Mouse (Mus musculus): Measurements from ENCODE around the gene Pigb. TPM values are rescaled to one million over a fixed set of nuclear protein-coding genes. Genes with fewer than 3 reads are reported as not detected.

Pigb gene
- total RNA-seq, 2 experiments from 2014 or later, result 1.8 to 2.5 TPM

- DNase-seq, result no peak
Measured at GRCm38 (mm10) chr9:72992576-72992975, 47.6 kb downstream of the Pigb start.

GRCm38 (mm10) chr9:72991420-72991819 is 48.8 kb downstream of the Pigb start:
- DNase-seq, result no peak

DNA sequence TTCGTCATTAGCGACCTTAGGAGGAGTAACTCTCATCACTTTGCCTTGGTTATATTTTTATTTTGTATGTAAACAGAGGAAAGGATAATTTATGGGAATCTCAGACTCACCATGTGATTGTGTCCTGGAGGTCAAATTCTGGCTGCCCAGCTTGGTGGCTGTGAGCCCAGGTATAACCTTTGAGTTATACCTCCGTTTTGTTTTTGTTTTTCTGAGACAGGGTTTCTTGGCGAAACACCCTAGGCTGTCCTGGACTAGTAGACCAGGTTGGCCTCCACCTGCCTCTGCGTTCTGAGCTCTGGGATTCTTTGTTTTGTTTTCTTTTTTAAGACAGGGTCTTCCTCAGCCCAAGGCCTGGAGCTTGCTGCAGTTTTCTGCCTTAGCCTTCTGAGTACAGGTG is 51.5 kb downstream of the Pigb start:
- DNase-seq, result no peak

GRCm38 (mm10) chr9:72987703-72988102 is 52.5 kb downstream of the Pigb start:
- DNase-seq, result no peak

- DNase-seq, result peak; percentile 95 to 98
Measured at GRCm38 (mm10) chr9:72985250-72986220, 54.6 kb downstream of the Pigb start, which contains the start of the genes Ccpg1os and Ccpg1. Gene Ccpg1os (minus strand): TSS chr9:72985382. Gene Ccpg1 (plus strand): TSS chr9:72985429.

DNA sequence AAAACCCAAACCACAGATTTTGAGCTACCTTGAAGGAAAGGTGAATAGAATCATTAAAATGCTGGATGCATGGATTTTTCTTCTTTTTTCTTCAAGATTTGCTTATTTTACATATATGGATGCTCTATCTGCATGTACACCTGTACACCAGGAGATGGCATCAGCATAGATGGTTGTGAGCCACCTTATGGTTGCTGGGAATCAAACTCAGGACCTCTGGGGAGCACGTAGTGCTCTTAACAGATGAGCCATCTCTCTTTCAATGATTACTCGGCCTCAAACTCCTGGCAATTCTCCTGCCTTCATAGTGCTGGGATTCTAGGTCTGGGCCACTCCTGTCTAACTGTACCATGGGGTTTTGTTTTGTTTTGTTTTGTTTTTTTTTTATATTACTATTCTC is 57.1 kb downstream of the Pigb start:
- DNase-seq, result no peak

DNA sequence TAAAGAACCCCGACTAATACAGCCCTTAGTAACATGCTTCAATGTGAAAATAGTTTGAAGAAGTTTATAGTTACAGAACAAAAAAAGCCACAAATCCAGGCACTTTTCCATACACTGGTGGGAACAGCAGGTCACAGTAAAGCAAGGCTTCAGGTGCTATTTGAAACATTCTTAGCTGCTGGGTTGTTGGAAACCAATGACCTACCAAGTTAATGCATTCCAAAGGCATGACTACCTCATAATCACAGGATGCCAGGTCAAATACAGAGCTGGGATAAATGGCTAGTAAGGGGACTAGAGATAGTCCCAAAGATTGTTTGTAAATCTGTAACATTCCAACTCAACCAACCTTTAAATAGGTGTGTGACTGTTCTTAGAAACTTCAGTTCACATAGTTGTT is 64.9 kb downstream of the Pigb start:
- no peak for DNase-seq

GRCm38 (mm10) chr9:72974734-72975133 is 65.4 kb downstream of the Pigb start:
- no peak for DNase-seq

- DNase-seq, result no peak
Measured at GRCm38 (mm10) chr9:72972984-72973383, 67.2 kb downstream of the Pigb start.

DNA sequence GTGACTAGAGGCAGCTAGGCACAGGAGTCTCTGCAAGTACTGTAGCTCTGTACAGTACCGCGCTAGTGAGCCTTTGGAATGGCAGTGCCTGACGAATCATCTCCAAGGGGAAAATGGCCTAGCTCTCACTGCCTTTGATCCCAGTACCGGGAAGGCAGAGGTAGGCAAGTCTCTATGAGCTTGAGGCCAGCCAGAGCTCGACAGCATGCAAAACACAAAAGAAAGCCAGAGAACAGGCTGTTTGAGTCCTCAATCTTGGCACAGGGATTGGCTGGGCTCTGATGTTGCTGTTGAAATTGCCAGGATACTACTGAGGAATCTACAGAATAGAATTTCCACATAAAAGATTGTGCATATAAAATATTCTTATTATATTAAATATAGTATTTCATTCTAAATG is 67.7 kb downstream of the Pigb start:
- no peak for DNase-seq

GRCm38 (mm10) chr9:72969874-72970273 is 70.3 kb downstream of the Pigb start:
- peak in 1 of 2 experiments; percentile 53 for DNase-seq

DNA sequence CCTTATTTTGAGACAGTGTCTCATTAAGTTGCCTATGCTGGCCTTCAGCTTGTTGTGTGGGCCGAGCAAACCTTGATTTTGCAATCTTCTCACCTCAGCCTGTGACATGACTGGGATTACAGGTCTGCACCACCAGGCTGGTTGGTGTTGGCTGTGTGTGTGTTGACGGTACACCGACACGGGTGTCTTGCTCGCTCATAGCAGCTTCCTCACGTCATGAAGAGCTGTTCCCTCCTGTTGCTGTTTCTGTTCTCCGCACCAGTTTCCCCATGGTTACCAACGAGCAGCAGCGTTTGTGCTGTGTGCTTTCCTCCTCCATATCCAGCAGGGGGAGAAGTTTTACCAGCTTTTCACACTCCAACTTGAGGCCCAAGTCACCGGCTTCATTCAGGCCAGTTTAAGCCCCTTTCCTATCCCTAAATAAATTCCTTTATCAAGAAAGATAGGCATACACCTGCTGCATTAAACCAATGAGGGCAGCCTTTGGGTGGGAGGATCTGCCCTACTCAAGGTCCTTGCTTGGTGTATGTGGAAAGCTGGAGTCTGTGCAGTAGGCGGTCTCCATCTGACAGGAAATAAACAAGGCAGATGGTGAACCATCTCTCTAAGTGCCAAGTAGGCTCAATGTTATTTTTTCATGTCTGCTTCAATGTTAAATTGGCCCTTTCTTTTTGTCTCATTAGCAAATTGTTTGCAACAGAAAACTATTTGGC is 71.7 kb downstream of the Pigb start:
- DNase-seq, result peak; percentile 50 to 62

GRCm38 (mm10) chr9:72961959-72962358 is 78.2 kb downstream of the Pigb start:
- DNase-seq, result no peak

DNA sequence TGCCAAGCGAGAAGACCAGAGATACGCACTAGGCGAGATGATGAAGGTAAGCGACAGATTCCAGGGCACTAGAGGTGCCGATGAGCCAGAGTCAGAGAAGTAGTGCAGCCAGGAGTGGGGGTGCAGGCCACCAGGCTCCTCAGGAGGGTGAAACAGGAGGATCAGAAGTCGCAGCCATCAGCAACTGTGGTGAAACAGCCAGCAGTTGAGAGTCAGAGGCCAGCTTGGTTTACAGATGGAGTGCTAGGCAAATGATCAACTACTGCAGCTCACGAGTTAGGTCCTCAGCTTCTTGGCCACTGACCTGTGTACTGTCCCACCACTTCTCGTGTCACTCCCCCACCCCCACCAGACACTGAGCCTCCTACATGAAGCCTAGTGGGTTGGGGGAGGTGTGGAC is 78.8 kb downstream of the Pigb start:
- DNase-seq, result no peak

DNA sequence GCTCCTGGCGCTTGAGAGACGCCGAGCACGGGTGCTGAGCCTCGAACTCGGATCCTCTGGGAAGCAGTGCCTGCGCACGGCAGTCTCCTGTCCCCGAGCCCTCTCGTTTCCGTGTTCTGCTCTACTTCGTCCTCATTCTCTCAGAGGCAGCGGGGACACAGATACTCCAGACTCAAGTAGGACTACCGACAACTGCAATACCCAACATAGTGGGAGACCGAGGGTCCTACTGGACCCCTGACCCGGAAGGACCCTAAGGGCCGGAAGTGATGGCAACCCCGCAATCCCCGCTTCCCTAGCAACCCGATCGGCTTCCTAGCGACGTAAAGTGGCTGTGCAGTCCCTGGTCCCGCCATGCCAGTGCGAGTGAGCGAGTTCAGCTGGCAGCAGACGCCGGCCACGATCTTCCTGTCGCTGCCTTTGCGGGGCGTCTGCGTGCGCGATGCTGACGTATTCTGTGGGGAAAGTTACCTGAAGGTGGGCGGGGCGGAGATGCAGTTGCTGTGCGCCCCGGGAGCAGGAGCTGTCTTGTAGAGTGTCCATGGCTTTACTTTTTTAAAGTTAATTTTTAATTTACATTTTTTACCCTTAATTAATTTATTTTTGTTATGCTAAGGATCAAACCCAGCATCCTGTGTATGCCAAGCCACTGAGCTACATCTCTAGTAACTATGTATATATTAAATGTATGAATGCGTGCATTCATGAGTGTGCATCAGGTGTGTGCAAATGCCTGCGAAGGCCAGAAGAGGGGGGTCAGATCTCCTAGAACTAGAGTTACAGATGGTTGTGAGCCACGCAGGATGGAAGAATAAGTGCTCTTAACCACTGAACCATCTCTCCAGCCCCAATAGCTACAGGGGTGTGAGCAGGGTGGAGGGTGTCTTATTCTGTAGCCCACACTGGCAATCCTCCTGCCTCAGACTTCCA is 81.4 kb downstream of the Pigb start, which contains the start of the genes Dyx1c1 and Gm44503:
Gene Dyx1c1 (plus strand): TSS at position 265 of the 930 bp plus-strand sequence.
Gene Gm44503 (plus strand): TSS at position 332 of the 930 bp plus-strand sequence.
- DNase-seq, result peak; percentile 76 to 77

Small RNA genes lying within 50 kb of the gene (microRNA-seq; reads per million reads assigned to microRNA genes)
- gene Gm27353, result 0 reads per million in 2 experiments

Other genes starting within 250 kb of the Pigb start
- under 1 TPM in 1 of 2 experiments, not detected in 1; 0.02 TPM for gene Prtg, start 233.5 kb downstream of the Pigb start, total RNA-seq (2021)
- gene Pygo1, start 114.7 kb downstream of the Pigb start, total RNA-seq (2021), result 10 to 100 TPM; 13.5 to 14.9 TPM
- under 1 TPM; 0.30 to 0.57 TPM for gene Dyx1c1, start 81.6 kb downstream of the Pigb start, total RNA-seq (2021)
- not detected for gene Gm44503, start 81.5 kb downstream of the Pigb start, total RNA-seq (2021)
- 1 to 10 TPM; 5.8 to 6.7 TPM for gene Ccpg1os, start 55.0 kb downstream of the Pigb start, total RNA-seq (2021)
- gene Ccpg1, start 54.9 kb downstream of the Pigb start, total RNA-seq (2021), result 10 to 100 TPM; 84.9 to 95.1 TPM
- gene Rab27a, start 4.5 kb upstream of the Pigb start, total RNA-seq (2021), result 1 to 10 TPM; 5.1 to 6.9 TPM
- under 1 TPM; 0.40 to 0.46 TPM for gene Khdc3, start 61.5 kb upstream of the Pigb start, total RNA-seq (2021)
- not detected for gene Gm20509, start 62.1 kb upstream of the Pigb start, total RNA-seq (2021)
- 10 to 100 TPM; 46.0 to 53.9 TPM for gene Rsl24d1, start 73.0 kb upstream of the Pigb start, total RNA-seq (2021)